Mouse (Mus musculus) liver, postnatal 0 days (tissue): ENCODE results near the gene Fam166b. TPM values are rescaled to one million over a fixed set of nuclear protein-coding genes. Genes with fewer than 3 reads are reported as not detected.

ENCODE experiments used
- ATAC-seq: fragments of 200-750 bp; cut with Nextera tagmentation; 2 replicates; pipeline ENCODE4 v1.8.0; 2017; ENCODE audit warnings: mild to moderate bottlenecking, moderate library complexity
- DNase-seq: peaks from one replicate; pipeline ENCODE4 v3.0.0-alpha.2; 2016
- H3K27ac ChIP-seq: fragments of 300-500 bp; sonication (generic); 2 replicates; pipeline ENCODE4 v1.5.1; 2014; ENCODE audit warnings: antibody characterized with exemption, moderate library complexity, mild to moderate bottlenecking, low read depth
- H3K27me3 ChIP-seq: fragments of 300-500 bp; sonication (generic); 2 replicates; pipeline ENCODE4 v1.6.1; 2014; ENCODE audit warnings: low read length, control low read depth, mixed read lengths; ENCODE audit not compliant: insufficient read depth
- H3K36me3 ChIP-seq: fragments of 300-500 bp; sonication (generic); replicated peaks from 2 replicates; pipeline ENCODE4 v1.6.1; 2014; ENCODE audit warnings: mild to moderate bottlenecking, control low read depth, low read length, moderate library complexity, mixed read lengths; ENCODE audit not compliant: insufficient read depth
- H3K4me1 ChIP-seq: fragments of 300-500 bp; sonication (generic); 2 replicates; pipeline ENCODE4 v1.6.1; 2014; ENCODE audit warnings: antibody characterized with exemption, mild to moderate bottlenecking, control low read depth; ENCODE audit not compliant: insufficient read depth
- H3K4me2 ChIP-seq: fragments of 300-500 bp; sonication (generic); 2 replicates; pipeline ENCODE4 v1.6.1; 2014; ENCODE audit warnings: low read depth, mild to moderate bottlenecking, low read length, moderate library complexity, mixed read lengths
- H3K4me3 ChIP-seq: fragments of 300-500 bp; sonication (generic); 2 replicates; pipeline ENCODE4 v1.5.1; 2014; ENCODE audit warnings: low read depth, low read length
- H3K9ac ChIP-seq: fragments of 300-500 bp; sonication (generic); replicated peaks from 2 replicates; pipeline ENCODE4 v1.6.1; 2014; ENCODE audit warnings: mild to moderate bottlenecking, moderate library complexity
- H3K9me3 ChIP-seq: fragments of 300-500 bp; sonication (generic); 2 replicates; pipeline ENCODE4 v1.6.1; 2016; ENCODE audit warnings: mild to moderate bottlenecking, control low read depth, low read length, mixed read lengths
- CTCF ChIP-seq: sonication (generic); IDR thresholded peaks from 2 replicates; pipeline ENCODE4 v1.5.1; 2016; ENCODE audit warnings: antibody characterized with exemption, low read depth
- EP300 ChIP-seq: IDR thresholded peaks from 2 replicates; pipeline ENCODE4 v1.6.1; 2016; ENCODE audit warnings: antibody characterized with exemption, low read depth, mild to moderate bottlenecking
- WGBS: fragments of 180-500 bp; shearing (Covaris S2); extraction: QIAGEN DNeasy Blood & Tissue Kit; methylation state at CpG from one replicate; pipeline ENCODE4 v1.1.7; 2014; ENCODE audit not compliant: insufficient replicate concordance; 5-methylcytosine and 5-hydroxymethylcytosine counted together
- polyA plus RNA-seq: library from polyadenylated mRNA; unstranded; fragments of >200 nt; fragmentation: Nextera tagmentation; extraction: Ambion mirVana; gene quantifications from 2 replicates; pipeline ENCODE4 v1.2.1, GENCODE M21; 2015

Gene Fam166b
- polyA plus RNA-seq, 1 experiment from 2014 or later: 0.14 TPM

DNA sequence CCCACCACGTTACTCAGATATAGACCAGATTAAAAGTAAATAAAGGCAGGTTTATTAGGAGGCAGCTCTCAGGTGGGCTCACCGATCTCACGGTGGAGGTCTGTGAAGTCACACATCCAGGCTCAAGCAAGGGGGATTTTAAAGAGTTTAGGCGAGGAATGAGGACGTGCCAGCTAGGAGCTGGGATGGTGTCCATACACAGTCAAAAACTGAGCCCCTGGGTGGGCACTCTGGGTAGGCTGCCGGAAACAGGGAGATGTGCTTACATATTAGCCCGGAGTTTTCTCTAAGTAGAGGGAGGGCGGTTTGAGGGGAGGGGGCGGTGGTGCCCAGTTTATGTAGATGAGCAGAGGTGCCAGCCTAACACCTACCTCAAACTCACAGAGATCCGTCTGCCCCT, 48.0 kb downstream of the Fam166b start:
- TF ChIP-seq EP300 (no peak), CTCF (no peak)
- no peaks in the 10 kb centered on the region for H3K9me3 ChIP-seq
- peak overlapping the region; percentile 75 for H3K9ac ChIP-seq
- WGBS: 47% methylated on average over 10 of the region's 10 CpGs
- H3K27ac ChIP-seq: peak overlapping the region; percentile 87
- DNase-seq: no peak
- H3K4me1 ChIP-seq: peaks cover 17% of the 10 kb centered on the region
- ATAC-seq: no peak
- peak overlapping the region; percentile 51 for H3K4me3 ChIP-seq
- H3K27me3 ChIP-seq: no peaks in the 10 kb centered on the region
- no peaks in the 10 kb centered on the region for H3K36me3 ChIP-seq
- H3K4me2 ChIP-seq: peak overlapping the region; percentile 79

DNA sequence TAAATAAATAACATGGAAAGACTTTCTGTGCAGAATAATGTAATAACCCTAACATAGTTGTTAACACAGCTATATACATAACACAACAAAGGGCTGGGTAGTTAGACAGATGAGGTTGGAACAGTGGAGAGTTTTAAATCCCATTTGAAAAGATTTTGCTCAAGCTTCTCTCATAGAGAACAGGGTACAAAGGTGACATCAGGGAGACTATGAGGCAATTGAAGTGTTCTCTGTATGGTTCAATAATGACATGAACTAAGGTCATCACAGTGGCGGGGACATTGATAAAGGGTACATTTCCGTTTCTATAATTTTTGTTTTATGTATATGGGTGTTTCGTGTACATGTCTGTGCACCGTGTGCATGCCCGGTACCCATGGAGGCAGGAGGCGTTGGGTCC, 49.3 kb downstream of the Fam166b start:
- H3K36me3 ChIP-seq: no peaks in the 10 kb centered on the region
- ATAC-seq (peak; percentile 48), DNase-seq (no peak)
- H3K9me3 ChIP-seq: no peaks in the 10 kb centered on the region
- no peak overlapping the region for H3K4me3 ChIP-seq
- no peaks in the 10 kb centered on the region for H3K27me3 ChIP-seq
- 66% methylated on average over 6 of the region's 6 CpGs for WGBS
- TF ChIP-seq CTCF: no peak
- TF ChIP-seq EP300: peak; percentile 49
- H3K4me2 ChIP-seq: 0 out of 2 replicates have a peak overlapping the region, but pooled peaks have one; percentile 20
- H3K4me1 ChIP-seq: peaks cover 17% of the 10 kb centered on the region
- no peak overlapping the region for H3K9ac ChIP-seq
- peak overlapping the region; percentile 57 for H3K27ac ChIP-seq

Other genes starting within 250 kb of the Fam166b start
- gene Atp8b5, start 162.0 kb downstream of the Fam166b start, polyA plus RNA-seq: 0.02 and 0.13 TPM in 2 replicates
- 1.9 and 2.1 TPM in 2 replicates for gene Rusc2, start 47.2 kb downstream of the Fam166b start, polyA plus RNA-seq
- 1.2 TPM in 2 replicates for gene Tesk1, start 12.8 kb upstream of the Fam166b start, polyA plus RNA-seq
- gene Cd72, start 25.5 kb upstream of the Fam166b start, polyA plus RNA-seq: 9.9 and 10.4 TPM in 2 replicates
- gene Sit1, start 54.6 kb upstream of the Fam166b start, polyA plus RNA-seq: 0.53 and 0.94 TPM in 2 replicates
- gene Ccdc107, start 63.8 kb upstream of the Fam166b start, polyA plus RNA-seq: 41.1 and 46.0 TPM in 2 replicates
- 14.2 and 15.2 TPM in 2 replicates for gene Arhgef39, start 70.6 kb upstream of the Fam166b start, polyA plus RNA-seq
- 0.95 and 1.1 TPM in 2 replicates for gene Car9, start 77.8 kb upstream of the Fam166b start, polyA plus RNA-seq
- gene Tpm2, start 94.6 kb upstream of the Fam166b start, polyA plus RNA-seq: 17.3 and 58.9 TPM in 2 replicates
- gene Creb3, start 133.2 kb upstream of the Fam166b start, polyA plus RNA-seq: 36.2 and 41.2 TPM in 2 replicates
- gene Tln1, start 133.6 kb upstream of the Fam166b start, polyA plus RNA-seq: 30.0 and 34.2 TPM in 2 replicates
- gene Rgp1, start 149.6 kb upstream of the Fam166b start, polyA plus RNA-seq: 6.3 and 7.3 TPM in 2 replicates
- gene Gba2, start 149.7 kb upstream of the Fam166b start, polyA plus RNA-seq: 7.3 and 8.4 TPM in 2 replicates
- gene Msmp, start 155.4 kb upstream of the Fam166b start, polyA plus RNA-seq: 0.96 TPM in 1 of 2 replicates, not detected in the other
- gene Npr2, start 202.8 kb upstream of the Fam166b start, polyA plus RNA-seq: 0.54 and 0.82 TPM in 2 replicates
- not detected in 2 replicates for gene Spag8, start 224.5 kb upstream of the Fam166b start, polyA plus RNA-seq
- 159 and 186 TPM in 2 replicates for gene Hint2, start 227.3 kb upstream of the Fam166b start, polyA plus RNA-seq
- gene Tmem8b, start 239.8 kb upstream of the Fam166b start, polyA plus RNA-seq: 0.29 and 0.33 TPM in 2 replicates
- 1.7 and 1.8 TPM in 2 replicates for gene Fam221b, start 240.0 kb upstream of the Fam166b start, polyA plus RNA-seq